Mouse (Mus musculus): ENCODE data around the gene Plin2.

GRCm38 (mm10) chr4:86631831-86632230 is 38.0 kb downstream of the Plin2 start:
- TF ChIP-seq CTCF (IDR thresholded peaks at IDR 0.05) (no peak), EP300 (IDR thresholded peaks at IDR 0.05) (no peak)
